Mouse (Mus musculus) CH12.LX (cell line): ENCODE results near the gene Rhobtb1. TPM values are rescaled to one million over a fixed set of nuclear protein-coding genes. Genes with fewer than 3 reads are reported as not detected.

ENCODE experiments used
- DNase-seq: peaks from one replicate; pipeline ENCODE4 v3.0.0-alpha.2; 2013; ENCODE audit errors: extremely low read depth
- H3K27ac ChIP-seq: 2 replicates; pipeline ENCODE4 v1.5.1; 2012; ENCODE audit warnings: low read depth, mild to moderate bottlenecking, control low read depth, moderate library complexity; ENCODE audit not compliant: insufficient read depth
- H3K27me3 ChIP-seq: replicated peaks from 2 replicates; pipeline ENCODE3; 2012; ENCODE audit warnings: inconsistent platforms
- H3K36me3 ChIP-seq, 2 experiments: replicated peaks in 1 of 2; 2 replicates each; pipeline versions ENCODE3 to v1.6.1; 2012; ENCODE audit warnings: inconsistent platforms in 1 of 2, low read length in 1 of 2, mild to moderate bottlenecking in 1 of 2, mixed read lengths in 1 of 2, moderate library complexity in 1 of 2; ENCODE audit not compliant: control insufficient read depth in 1 of 2, insufficient read depth in 1 of 2
- H3K4me1 ChIP-seq, 2 experiments: 2 replicates each; pipeline ENCODE4 v1.6.1; 2012; ENCODE audit warnings: inconsistent platforms in 1 of 2, moderate library complexity in 1 of 2; ENCODE audit not compliant: insufficient read depth in 2 of 2, control insufficient read depth in 1 of 2
- H3K4me2 ChIP-seq: 2 replicates; pipeline ENCODE4 v1.6.1; 2012; ENCODE audit warnings: low read depth, mild to moderate bottlenecking, control low read depth; ENCODE audit not compliant: poor library complexity, insufficient read depth, severe bottlenecking
- H3K4me3 ChIP-seq, 3 experiments: fragments of 150-350 bp in 1 of 3; sonication (generic) in 1 of 3; replicated peaks in 1 of 3; 2 replicates each; pipeline versions ENCODE3 to v1.5.1; 2011 to 2012; ENCODE audit warnings: low read depth in 2 of 3, low read length in 2 of 3, mild to moderate bottlenecking in 2 of 3, moderate library complexity in 2 of 3, control low read depth in 1 of 3, improper control_type of control experiment in 1 of 3, inconsistent platforms in 1 of 3, mixed read lengths in 1 of 3; ENCODE audit not compliant: poor library complexity in 1 of 3
- H3K79me2 ChIP-seq: replicated peaks from 2 replicates; pipeline ENCODE4 v1.6.1; 2012; ENCODE audit warnings: mild to moderate bottlenecking, moderate library complexity; ENCODE audit not compliant: control insufficient read depth, poor library complexity, insufficient read depth, severe bottlenecking; ENCODE audit errors: extremely low read depth
- H3K9ac ChIP-seq: 2 replicates; pipeline ENCODE4 v1.6.1; 2012; ENCODE audit warnings: low read depth, mild to moderate bottlenecking, control low read depth, moderate library complexity; ENCODE audit not compliant: insufficient read depth
- H3K9me3 ChIP-seq: replicated peaks from 2 replicates; pipeline ENCODE3; 2012; ENCODE audit warnings: low read length, inconsistent platforms, mixed read lengths
- BHLHE40 ChIP-seq: IDR thresholded peaks from 2 replicates; pipeline ENCODE4 v1.6.1; 2011; ENCODE audit warnings: mild to moderate bottlenecking, low read depth, low read length, improper control_type of control experiment
- CHD2 ChIP-seq: IDR thresholded peaks from 2 replicates; pipeline ENCODE4 v1.6.1; 2011; ENCODE audit warnings: low read length, improper control_type of control experiment
- CTCF ChIP-seq, 2 experiments: IDR thresholded peaks in 1 of 2; conservative IDR thresholded peaks in 1 of 2; 2 replicates each; pipeline ENCODE4 v1.5.1; 2011 to 2012; ENCODE audit warnings: low read depth in 2 of 2, low read length in 2 of 2, improper control_type of control experiment in 1 of 2, inconsistent platforms in 1 of 2, mild to moderate bottlenecking in 1 of 2, moderate library complexity in 1 of 2
- ELF1 ChIP-seq: IDR thresholded peaks from 2 replicates; pipeline ENCODE4 v1.6.1; 2014; ENCODE audit warnings: low read depth, mild to moderate bottlenecking, inconsistent platforms, low read length, improper control_type of control experiment
- EP300 ChIP-seq: IDR thresholded peaks from 2 replicates; pipeline ENCODE4 v1.6.1; 2011; ENCODE audit warnings: low read length, improper control_type of control experiment
- ETS1 ChIP-seq: conservative IDR thresholded peaks from 2 replicates; pipeline ENCODE4 v1.6.1; 2012; ENCODE audit warnings: low read depth, mild to moderate bottlenecking, inconsistent platforms, low read length, improper control_type of control experiment, moderate library complexity
- HCFC1 ChIP-seq: IDR thresholded peaks from 2 replicates; pipeline ENCODE4 v1.6.1; 2012; ENCODE audit warnings: low read depth, mild to moderate bottlenecking, inconsistent platforms, low read length, improper control_type of control experiment
- IRF4 ChIP-seq: IDR thresholded peaks from 2 replicates; pipeline ENCODE4 v1.6.1; 2014; ENCODE audit warnings: low read depth, mild to moderate bottlenecking, inconsistent platforms, low read length, improper control_type of control experiment
- JUN ChIP-seq: IDR thresholded peaks from 2 replicates; pipeline ENCODE4 v1.6.1; 2011; ENCODE audit warnings: low read depth, mild to moderate bottlenecking, low read length, improper control_type of control experiment, moderate library complexity; ENCODE audit not compliant: insufficient read depth
- KAT2A ChIP-seq: IDR thresholded peaks from 2 replicates; pipeline ENCODE4 v1.6.1; 2012; ENCODE audit warnings: low read length, improper control_type of control experiment, inconsistent platforms; ENCODE audit not compliant: insufficient replicate concordance
- MAFK ChIP-seq: IDR thresholded peaks from 2 replicates; pipeline ENCODE4 v1.6.1; 2011; ENCODE audit warnings: low read length, improper control_type of control experiment; ENCODE audit not compliant: insufficient replicate concordance
- MAX ChIP-seq: IDR thresholded peaks from 2 replicates; pipeline ENCODE4 v1.6.1; 2011; ENCODE audit warnings: low read length, improper control_type of control experiment
- MAZ ChIP-seq: IDR thresholded peaks from 2 replicates; pipeline ENCODE4 v1.6.1; 2012; ENCODE audit warnings: low read depth, mild to moderate bottlenecking, inconsistent platforms, low read length, improper control_type of control experiment, moderate library complexity
- MXI1 ChIP-seq: IDR thresholded peaks from 2 replicates; pipeline ENCODE4 v1.6.1; 2011; ENCODE audit warnings: mild to moderate bottlenecking, low read depth, low read length, improper control_type of control experiment
- MYC ChIP-seq: IDR thresholded peaks from 2 replicates; pipeline ENCODE4 v1.6.1; 2011; ENCODE audit warnings: low read depth, mild to moderate bottlenecking, improper control_type of control experiment, low read length
- NELFE ChIP-seq: IDR thresholded peaks from 2 replicates; pipeline ENCODE4 v1.6.1; 2011; ENCODE audit warnings: low read depth, low read length, improper control_type of control experiment
- PAX5 ChIP-seq: IDR thresholded peaks from 2 replicates; pipeline ENCODE4 v1.6.1; 2012; ENCODE audit warnings: low read length, inconsistent platforms, mixed read lengths
- POLR2AphosphoS2 ChIP-seq: IDR thresholded peaks from 2 replicates; pipeline ENCODE4 v1.6.1; 2011; ENCODE audit warnings: low read depth, low read length, improper control_type of control experiment
- RAD21 ChIP-seq: IDR thresholded peaks from 2 replicates; pipeline ENCODE4 v1.6.1; 2011; ENCODE audit warnings: low read depth, mild to moderate bottlenecking, low read length, improper control_type of control experiment, moderate library complexity
- RCOR1 ChIP-seq: conservative IDR thresholded peaks from 2 replicates; pipeline ENCODE4 v1.6.1; 2012; ENCODE audit warnings: low read depth, mild to moderate bottlenecking, inconsistent platforms, low read length, improper control_type of control experiment
- SIN3A ChIP-seq: IDR thresholded peaks from 2 replicates; pipeline ENCODE4 v1.6.1; 2012; ENCODE audit warnings: low read length, improper control_type of control experiment, inconsistent platforms
- SMC3 ChIP-seq: IDR thresholded peaks from 2 replicates; pipeline ENCODE4 v1.6.1; 2011; ENCODE audit warnings: low read depth, low read length, improper control_type of control experiment
- TBP ChIP-seq: conservative IDR thresholded peaks from 2 replicates; pipeline ENCODE4 v1.6.1; 2011; ENCODE audit warnings: low read depth, low read length, improper control_type of control experiment
- UBTF ChIP-seq: IDR thresholded peaks from 2 replicates; pipeline ENCODE4 v1.6.1; 2012; ENCODE audit warnings: low read depth, mild to moderate bottlenecking, inconsistent platforms, low read length, improper control_type of control experiment, moderate library complexity
- USF1 ChIP-seq: IDR thresholded peaks from 2 replicates; pipeline ENCODE4 v1.6.1; 2014; ENCODE audit warnings: low read depth, mild to moderate bottlenecking, inconsistent platforms, low read length, improper control_type of control experiment
- USF2 ChIP-seq: conservative IDR thresholded peaks from 2 replicates; pipeline ENCODE4 v1.6.1; 2011; ENCODE audit warnings: low read depth, low read length, improper control_type of control experiment
- ZKSCAN1 ChIP-seq: IDR thresholded peaks from 2 replicates; pipeline ENCODE4 v1.6.1; 2012; ENCODE audit warnings: low read depth, inconsistent platforms, low read length, improper control_type of control experiment, borderline replicate concordance
- ZMIZ1 ChIP-seq: IDR thresholded peaks from 2 replicates; pipeline ENCODE4 v1.6.1; 2012; ENCODE audit warnings: low read depth, mild to moderate bottlenecking, inconsistent platforms, low read length, improper control_type of control experiment
- ZNF384 ChIP-seq: IDR thresholded peaks from 2 replicates; pipeline ENCODE4 v1.6.1; 2012; ENCODE audit warnings: low read depth, low read length, improper control_type of control experiment, inconsistent platforms
- dilution Hi-C: fragments of 300-500 bp; cut with MboI; formaldehyde crosslinking; loops from 2 replicates; pipeline ENCODE4 v1.14.3; 2020; ENCODE audit warnings: low sequenced_read_pairs; ENCODE audit not compliant: extremely low pct_unique_long_range_greater_than_20kb, extremely low pct_ligation_motif_present
- in situ Hi-C: fragments of 300-500 bp; cut with MboI; formaldehyde crosslinking; loops from 3 replicates; pipeline ENCODE4 v1.14.3; 2019; ENCODE audit warnings: low sequenced_read_pairs, low pct_ligation_motif_present, low pct_unique_long_range_greater_than_20kb, mixed read lengths
- polyA plus RNA-seq: library from polyadenylated mRNA; unstranded; fragments of >175 nt; gene quantifications from 2 replicates; pipeline ENCODE4 v1.2.1, GENCODE M21; 2012; ENCODE audit warnings: low read depth; ENCODE audit not compliant: insufficient read length
- total RNA-seq, 2 experiments: library from RNA; depleted of rRNA; stranded (reverse); fragments of 300-350 nt in 1 of 2; fragments of >200 nt in 1 of 2; gene quantifications; 2 replicates each; pipeline ENCODE4 v1.2.3; 2012 to 2014

Rhobtb1 gene
- total and polyA plus RNA-seq, 3 experiments, result 3.1 to 12.2 (median 3.4) TPM

GRCm38 (mm10) chr10:69163216-69163615 is 12.0 kb downstream of the Rhobtb1 start:
- no peak for TF ChIP-seq MAX
- no peak for TF ChIP-seq NELFE
- TF ChIP-seq PAX5, result no peak
- in situ Hi-C loops, result no loop called here

GRCm38 (mm10) chr10:69165125-69165524 is 13.9 kb downstream of the Rhobtb1 start:
- TF ChIP-seq POLR2AphosphoS2 (no peak), SMC3 (peak; percentile 47), IRF4 (no peak), ZKSCAN1 (no peak), TBP (no peak), CTCF (conservative IDR thresholded peaks at IDR 0.05 in 1 of 2, IDR thresholded peaks at IDR 0.05 in 1 of 2; ENCODE audit: low read depth in 2 of 2, low read length in 2 of 2) (peak; percentile 76 to 77), ZNF384 (no peak), JUN (no peak), ELF1 (no peak), USF2 (no peak), SIN3A (no peak), UBTF (no peak), BHLHE40 (no peak), HCFC1 (no peak), ZMIZ1 (no peak), CHD2 (no peak), USF1 (no peak), MAFK (no peak), RAD21 (peak; percentile 36), MYC (no peak), KAT2A (no peak), EP300 (no peak), RCOR1 (no peak), MXI1 (no peak), MAZ (no peak), ETS1 (no peak), PAX5 (no peak)
- Histone ChIP-seq H3K9me3 (no peaks in the 10 kb centered on the region), H3K27me3 (no peaks in the 10 kb centered on the region), H3K79me2 (no peaks in the 10 kb centered on the region), H3K4me1 (no peaks in the 10 kb centered on the region), H3K4me2 (no peak overlapping the region), H3K4me3 (no peak overlapping the region), H3K36me3 (no peaks in the 10 kb centered on the region), H3K9ac (no peak overlapping the region), H3K27ac (no peak overlapping the region)
- DNase-seq, result peak; percentile 54
- in situ Hi-C loops (no loop called here), dilution Hi-C loops (no loop called here)

More at GRCm38 (mm10) chr10:69163216-69163615, 12.0 kb downstream of the Rhobtb1 start:
- DNase-seq, result no peak
- Histone ChIP-seq H3K27me3 (no peaks in the 10 kb centered on the region), H3K27ac (no peak overlapping the region), H3K9ac (no peak overlapping the region), H3K9me3 (no peaks in the 10 kb centered on the region), H3K4me3 (no peak overlapping the region), H3K4me1 (no peaks in the 10 kb centered on the region), H3K4me2 (no peak overlapping the region), H3K36me3 (no peaks in the 10 kb centered on the region), H3K79me2 (no peaks in the 10 kb centered on the region)
- dilution Hi-C loops, result no loop called here
